Mouse (Mus musculus): ENCODE measurements around the gene Prr23a2.

The Prr23a2 gene

DNA sequence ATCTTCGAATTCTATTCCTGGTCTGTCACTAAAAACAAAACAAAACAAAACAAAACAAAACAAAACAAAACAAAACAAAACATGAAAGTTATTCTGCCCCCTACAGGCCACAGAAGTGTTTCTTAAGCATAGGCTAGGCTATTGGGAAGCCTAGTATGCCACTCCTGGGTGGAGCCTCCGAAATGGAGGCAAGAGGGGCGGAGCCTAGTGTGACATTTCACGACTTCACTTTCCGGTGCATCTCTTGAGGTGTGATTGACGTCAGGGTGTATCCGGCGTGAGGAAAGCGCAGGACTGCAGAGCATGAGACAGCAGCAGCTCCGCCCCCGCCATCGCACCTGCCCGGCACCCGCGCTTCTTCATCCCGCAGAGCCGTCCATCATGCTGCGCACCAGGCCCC is at the start of gene Prr23a2:
Gene Prr23a2, plus strand, starts transcription at position 285 of the 400 bp plus-strand sequence.
- no peak for DNase-seq (ENCODE audit: low spot score)

DNA sequence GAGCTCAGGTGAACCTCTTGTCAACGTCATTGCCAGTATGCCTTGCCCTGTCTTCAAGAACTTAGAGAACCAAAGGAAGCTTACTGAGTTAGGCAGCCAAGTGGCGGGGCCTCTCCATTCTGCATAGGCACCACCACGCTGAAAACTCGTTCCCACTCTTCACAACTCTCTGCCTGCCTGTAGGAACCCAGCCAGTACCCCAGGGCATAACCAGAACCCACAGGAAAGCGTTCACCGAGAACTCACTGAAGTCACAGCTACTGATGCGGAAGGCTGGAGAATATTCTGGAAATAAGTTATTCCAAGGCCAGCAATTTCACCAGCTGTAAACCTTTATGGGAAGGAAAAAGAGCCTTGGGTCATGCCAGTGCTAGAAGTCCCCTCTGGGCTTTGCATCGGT is 48.7 kb upstream of the Prr23a2 start:
- DNase-seq (ENCODE audit: low spot score), result no peak

DNA sequence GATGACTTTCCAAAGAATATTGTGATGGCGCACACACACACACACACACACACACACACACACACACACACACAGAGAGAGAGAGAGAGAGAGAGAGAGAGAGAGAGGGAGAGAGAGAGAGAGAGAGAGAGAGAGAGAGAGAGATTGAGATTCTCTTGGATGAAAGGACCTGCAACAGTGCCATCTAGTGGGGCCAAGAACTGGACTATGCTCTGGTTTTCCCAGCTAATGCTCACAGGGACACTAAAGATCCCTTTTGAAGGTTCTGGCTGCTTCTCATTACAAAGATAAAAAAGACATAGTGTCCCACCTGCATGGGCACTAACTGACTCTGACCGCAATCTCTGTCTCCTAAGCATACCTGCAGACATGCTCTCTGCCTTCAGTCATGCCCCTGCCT is 46.8 kb upstream of the Prr23a2 start:
- peak; percentile 76 for DNase-seq (ENCODE audit: low spot score)

DNA sequence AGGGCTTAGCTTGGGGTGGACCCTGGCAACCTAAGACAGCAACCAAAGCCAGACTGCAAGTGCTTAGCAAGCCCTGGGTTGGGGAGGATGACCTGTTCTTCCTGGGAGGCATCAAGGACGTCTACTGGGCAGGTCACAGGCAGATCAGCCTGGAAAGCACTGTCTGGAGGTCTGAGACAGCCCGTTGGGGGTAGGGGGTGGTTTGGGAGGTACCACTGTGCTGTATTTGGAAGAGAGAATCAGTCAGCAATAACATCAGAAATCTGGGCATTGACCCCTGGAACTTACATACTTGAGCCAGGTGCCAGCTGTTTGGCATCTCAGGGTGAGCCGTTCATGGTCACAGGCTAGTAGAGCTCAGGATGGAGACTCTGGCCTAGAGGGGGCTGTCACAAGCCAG is 40.2 kb upstream of the Prr23a2 start:
- DNase-seq (ENCODE audit: low spot score), result no peak

DNA sequence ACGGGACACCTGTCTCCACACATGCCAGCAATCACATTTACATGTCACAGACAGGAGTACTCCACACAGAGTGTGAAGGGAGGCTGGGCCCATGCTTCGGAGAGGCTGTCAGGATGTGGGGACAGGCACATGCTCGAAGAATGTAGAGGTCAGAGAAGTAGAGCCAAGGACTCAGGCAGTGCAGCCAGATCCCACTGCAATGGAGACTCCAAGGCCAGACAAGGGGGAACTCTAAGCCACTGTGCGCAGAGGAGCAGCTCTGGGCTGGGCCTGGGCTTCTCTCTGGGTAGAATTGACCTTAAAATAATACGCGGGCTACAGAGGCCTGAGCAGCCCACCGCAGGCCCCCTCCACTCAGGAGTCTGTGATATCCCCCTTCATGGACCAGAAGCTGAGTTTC is 38.7 kb upstream of the Prr23a2 start:
- no peak for DNase-seq (ENCODE audit: low spot score)

DNA sequence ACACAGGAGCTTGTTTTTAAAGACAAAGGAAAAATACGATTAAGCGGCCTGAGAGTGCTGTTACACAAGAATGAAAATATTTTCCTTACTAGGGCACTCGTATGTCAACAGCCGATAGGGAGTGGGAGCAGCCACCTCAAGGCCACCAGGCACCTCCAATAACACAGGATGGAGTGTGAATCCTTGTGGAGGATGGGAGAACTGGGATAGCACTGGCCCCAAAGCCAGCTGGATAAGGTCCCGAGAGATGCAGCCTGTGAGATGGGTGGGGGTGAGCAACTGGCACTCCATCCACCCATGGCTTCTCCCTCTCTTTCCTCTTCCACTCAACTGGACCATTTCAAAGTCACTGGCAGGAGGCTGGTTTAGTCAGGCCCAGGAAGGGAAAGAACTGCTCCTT is 37.3 kb upstream of the Prr23a2 start:
- no peak for DNase-seq (ENCODE audit: low spot score)

DNA sequence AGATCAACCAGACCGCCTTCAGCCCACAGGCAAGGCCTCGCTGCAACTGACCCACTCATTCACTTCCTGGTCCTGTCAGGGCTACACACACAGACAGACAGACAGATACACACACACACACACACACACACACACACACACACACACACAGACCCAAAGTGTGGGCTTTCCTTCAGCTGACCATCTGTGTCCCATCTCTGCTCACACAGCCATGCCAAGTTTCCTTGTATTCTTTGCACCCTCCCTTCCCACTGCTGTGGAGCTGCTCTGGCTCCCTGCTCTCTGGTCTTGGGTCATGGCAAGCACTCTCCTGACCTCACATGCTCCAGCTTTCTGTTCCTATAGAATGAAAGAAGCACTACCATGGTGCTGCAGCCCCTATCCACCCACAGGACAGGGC is 36.8 kb upstream of the Prr23a2 start:
- no peak for DNase-seq (ENCODE audit: low spot score)

DNA sequence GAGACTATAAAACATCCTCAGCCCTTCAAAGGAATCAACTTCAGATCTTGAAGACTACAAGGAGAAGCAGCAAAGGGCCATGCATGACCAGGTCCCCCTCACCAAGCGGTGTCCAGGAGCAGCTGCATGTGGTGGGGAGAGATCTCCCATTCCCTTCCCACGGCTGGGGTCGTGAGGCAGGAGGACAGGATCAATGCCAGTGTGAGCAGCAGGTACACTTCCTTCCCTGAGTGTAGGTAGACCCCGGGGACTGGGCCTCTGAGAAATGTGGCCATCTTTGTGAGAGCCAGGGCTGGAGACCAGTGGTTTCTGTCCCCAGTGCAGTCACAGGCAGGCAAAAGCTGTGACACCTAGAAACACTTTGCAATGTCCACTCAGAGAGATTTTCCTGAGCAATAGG is 35.8 kb upstream of the Prr23a2 start:
- DNase-seq (ENCODE audit: low spot score), result no peak

DNA sequence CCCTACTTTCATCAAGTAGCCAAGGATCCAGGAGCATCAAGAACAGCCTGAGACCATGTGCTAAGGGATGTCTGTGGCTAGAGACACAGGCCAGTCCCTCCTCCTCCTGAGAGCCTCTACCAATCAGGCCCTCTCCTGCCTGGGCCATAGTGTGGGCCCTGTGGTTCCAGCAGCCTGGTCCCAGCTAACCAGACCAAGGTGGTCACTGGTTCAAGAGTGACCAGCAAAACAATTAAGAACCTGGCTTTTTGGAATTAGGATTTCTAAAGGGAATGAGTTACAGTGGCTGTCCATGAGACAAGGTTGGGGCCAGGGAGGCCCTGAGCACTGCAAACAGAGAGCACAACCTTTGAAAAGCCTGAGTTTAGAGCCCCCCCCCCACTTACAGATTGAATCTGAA is 35.2 kb upstream of the Prr23a2 start:
- DNase-seq (ENCODE audit: low spot score), result no peak

DNA sequence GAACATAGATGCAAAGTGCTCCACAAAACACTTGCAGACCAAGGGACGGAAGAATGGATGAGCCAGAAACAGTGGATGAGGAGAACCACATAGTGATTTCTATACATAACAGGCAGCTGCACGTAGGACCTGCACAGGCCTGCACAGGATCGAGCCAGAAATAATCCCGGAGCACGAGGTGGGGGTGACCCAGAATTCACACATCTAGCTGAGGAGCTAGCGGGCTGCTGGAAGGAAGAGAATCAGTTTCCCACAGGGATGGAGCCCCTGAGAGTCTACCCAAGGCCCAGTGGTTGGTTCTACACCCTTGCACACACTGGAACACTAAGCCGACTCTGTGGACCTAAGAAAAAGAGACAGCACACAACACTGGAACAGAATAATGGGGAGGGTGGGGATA is 32.5 kb upstream of the Prr23a2 start:
- DNase-seq (ENCODE audit: low spot score), result no peak

DNA sequence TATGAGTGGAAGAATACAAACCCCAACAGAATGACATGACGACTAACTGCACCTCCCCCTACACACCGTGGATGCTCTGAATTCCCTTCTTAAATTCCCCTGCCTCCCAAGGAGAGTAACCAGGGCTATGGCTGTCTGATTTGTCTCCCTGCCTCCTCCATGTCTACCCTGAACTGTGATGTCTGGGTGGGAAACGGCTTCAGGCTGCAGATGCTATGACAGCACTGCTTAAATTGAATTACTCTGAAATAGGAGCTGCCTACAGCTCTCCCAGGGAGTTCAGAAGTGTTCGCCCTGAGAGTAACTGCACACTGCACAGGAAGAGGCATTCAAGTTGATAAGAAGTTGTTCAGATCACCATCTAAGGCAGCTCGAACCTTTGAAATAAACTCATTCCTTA is 26.8 kb upstream of the Prr23a2 start:
- DNase-seq (ENCODE audit: low spot score), result no peak

DNA sequence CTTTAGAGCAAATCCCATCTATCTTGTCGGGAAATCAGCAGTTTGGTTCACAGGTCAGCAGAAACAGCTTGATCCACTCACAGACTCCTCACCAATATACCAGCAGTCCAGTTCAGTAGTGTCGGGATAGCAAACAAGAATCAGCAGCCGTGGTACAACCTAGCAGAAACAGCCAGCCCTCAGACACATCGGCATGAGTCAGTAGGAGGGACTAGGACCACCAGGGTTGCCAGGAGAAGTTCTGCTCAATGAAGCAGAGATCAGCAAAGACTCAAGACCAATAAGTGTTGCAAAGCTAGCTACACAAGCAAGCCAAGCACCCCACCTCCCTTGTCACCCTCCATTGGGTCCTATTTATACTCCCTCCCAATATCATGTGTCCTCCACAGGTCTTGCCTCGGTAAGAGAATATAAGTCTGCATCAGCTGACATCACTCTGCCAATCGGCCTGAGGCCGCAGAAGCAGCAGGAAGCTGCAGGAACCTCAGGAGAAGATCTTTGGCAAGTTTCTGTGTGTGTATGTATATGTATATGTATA is 18.7 kb upstream of the Prr23a2 start:
- no peak for DNase-seq (ENCODE audit: low spot score)

DNA sequence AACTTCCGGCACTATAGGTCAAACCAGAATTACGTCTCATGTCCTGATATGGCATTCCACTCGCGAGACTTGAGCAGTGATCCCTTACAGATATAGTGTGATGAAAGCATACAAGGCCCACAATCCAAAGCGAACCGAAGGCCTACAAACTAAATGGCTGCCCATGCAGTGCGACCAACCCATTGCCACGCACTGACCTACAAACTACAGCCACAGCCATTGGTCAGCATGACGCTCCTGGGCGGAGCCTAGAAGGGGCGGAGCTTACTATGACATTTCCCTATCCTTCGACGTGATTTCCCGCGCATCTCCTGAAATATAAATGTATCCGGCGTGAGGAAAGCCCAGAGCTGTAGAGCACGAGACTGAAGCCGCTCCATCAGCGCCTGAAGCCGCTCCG is 14.2 kb upstream of the Prr23a2 start, which contains the start of gene Prr23a1:
Gene Prr23a1, plus strand, starts transcription at position 387 of the 400 bp plus-strand sequence.
- peak; percentile 8 for DNase-seq (ENCODE audit: low spot score)

DNA sequence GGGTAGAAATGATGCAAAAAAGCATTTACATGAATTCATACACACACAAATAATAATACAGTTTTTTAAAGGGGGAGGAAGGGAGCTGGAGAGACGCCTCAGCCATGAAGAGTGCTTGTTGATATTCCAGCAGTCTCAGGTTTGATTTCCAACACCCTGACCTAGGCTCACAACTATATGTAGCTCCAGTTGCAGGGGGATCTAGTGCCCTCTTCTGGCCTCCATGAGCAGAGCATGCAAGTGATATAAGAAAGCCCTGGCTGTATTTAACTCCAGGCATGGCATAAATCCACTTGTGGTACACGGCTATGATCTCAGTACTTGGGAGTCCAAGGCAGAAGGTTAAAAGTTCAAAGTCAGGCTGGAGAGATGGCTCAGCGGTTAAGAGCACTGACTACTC is 7.2 kb downstream of the Prr23a2 start:
- peak; percentile 8 for DNase-seq (ENCODE audit: low spot score)

DNA sequence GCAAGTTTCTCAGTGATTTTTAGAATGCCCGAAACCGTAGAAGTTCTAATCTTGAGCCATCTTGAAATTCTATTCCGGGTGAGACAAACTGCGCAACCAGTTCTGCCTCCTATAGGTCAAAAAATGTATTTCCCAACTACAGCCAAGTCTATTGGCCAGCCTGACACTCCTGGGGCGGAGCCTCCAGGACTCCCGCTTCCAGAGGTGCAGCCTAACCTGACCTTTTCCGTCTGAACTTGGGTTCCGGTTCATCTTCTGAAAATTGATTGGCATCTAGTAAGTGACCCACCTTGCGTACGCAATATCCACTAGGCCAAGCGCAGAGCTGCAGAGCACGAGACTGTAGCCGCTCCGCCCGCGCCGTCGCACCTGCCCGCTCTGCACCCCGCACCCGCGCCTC is 8.3 kb downstream of the Prr23a2 start, which contains the start of gene Prr23a3:
Gene Prr23a3, plus strand, starts transcription at position 197 of the 400 bp plus-strand sequence.
- DNase-seq (ENCODE audit: low spot score), result no peak

DNA sequence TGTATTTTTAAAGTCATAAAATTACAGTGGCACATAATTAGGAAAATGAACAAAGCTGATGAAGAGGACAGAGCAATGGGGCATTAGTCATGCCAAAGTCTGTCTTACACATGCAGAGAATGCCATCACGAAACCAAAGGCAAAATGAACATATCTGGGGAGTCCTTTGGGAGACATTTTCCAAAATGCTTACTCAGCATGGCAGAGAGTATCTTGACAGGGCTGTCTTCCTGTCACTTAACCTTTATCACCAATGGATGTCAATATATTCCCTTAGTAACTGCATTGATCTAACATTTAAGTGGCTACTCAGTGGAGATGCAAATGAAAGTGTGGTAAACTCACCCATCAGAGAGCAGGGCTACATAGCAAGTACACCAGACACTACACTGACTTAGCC is 45.2 kb downstream of the Prr23a2 start:
- DNase-seq (ENCODE audit: low spot score), result no peak

DNA sequence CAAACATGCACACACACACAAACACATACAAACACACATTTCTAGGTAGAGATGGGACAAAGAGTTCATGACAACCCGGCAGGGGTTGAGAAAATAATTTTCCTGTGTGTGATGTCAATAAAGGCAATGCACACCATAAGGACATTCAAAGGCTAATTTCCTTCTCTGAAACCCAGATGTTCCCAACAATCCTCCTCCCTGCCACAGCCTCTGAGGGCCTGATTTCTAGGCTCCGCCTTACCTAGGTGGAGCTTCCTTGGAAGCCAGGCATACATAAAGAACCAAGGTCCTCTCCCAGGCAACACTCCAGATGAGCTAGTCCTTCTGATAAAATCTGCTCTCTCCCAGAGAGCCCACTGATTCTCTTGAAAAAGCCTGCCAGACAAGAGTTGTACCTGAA is 46.5 kb downstream of the Prr23a2 start, which contains the start of gene 7420426K07Rik:
Gene 7420426K07Rik, plus strand, starts transcription at position 301 of the 400 bp plus-strand sequence.
- DNase-seq (ENCODE audit: low spot score), result no peak

All from retina, embryonic 14.5 days (tissue).